27 mouse cellular contexts compared by ENCODE assay signal in genomic region chr1:60117721-60118455, GRCm38 (mm10). TPM values are rescaled to one million over a fixed set of nuclear protein-coding genes. Genes with fewer than 3 reads are reported as not detected.
DNase-seq lines count a peak whose midpoint lies in the region; ATAC-seq and TF ChIP-seq lines count a peak whose summit lies in the region.
"Had no signal": no experiment of that assay in that cellular context is flagged by ENCODE, and none has a peak within 500 bp of the region (broad histone marks: within the 10 kb centered on the region; RNA-seq: fewer than 3 reads in every experiment).

No protein-coding gene starts in this region.

- no peaks in the 10 kb centered on the region for H3K9me3 ChIP-seq in kidney, postnatal 0 days (replicated peaks; ENCODE audit: low read length)
- H3K9me3 ChIP-seq in hindbrain, embryonic 13.5 days = 0 out of 2 replicates have a peak, but pooled peaks cover 4% of the 10 kb centered on the region
- H3K9me3 ChIP-seq: embryonic facial prominence, embryonic 12.5 days; hindbrain, embryonic 15.5 days; limb, embryonic 13.5 days; lung, embryonic 15.5 days; neural tube, embryonic 12.5 days had no signal

- H3K4me2 ChIP-seq in kidney, postnatal 0 days (ENCODE audit: low read length) = no peak overlapping the region
- no peak overlapping the region for H3K4me2 ChIP-seq in hindbrain, embryonic 13.5 days
- H3K4me2 ChIP-seq: embryonic facial prominence, embryonic 12.5 days; heart, embryonic 13.5 days; hindbrain, embryonic 15.5 days; limb, embryonic 13.5 days; liver, embryonic 11.5 days; lung, embryonic 15.5 days; midbrain, embryonic 12.5 days; neural tube, embryonic 12.5 days had no signal

- 33% methylated on average over 7 of the region's 7 CpGs for WGBS in kidney, postnatal 0 days
- WGBS in thymus, adult 2 months = 97% methylated on average over 7 of the region's 7 CpGs
- 83% methylated on average over 7 of the region's 7 CpGs for WGBS in hindbrain, embryonic 13.5 days

- TF ChIP-seq CTCF in kidney, postnatal 0 days (IDR thresholded peaks at IDR 0.05; ENCODE audit: low read depth) = no peak
- no peak for TF ChIP-seq CTCF in thymus, adult 2 months (IDR thresholded peaks at IDR 0.05; ENCODE audit: borderline replicate concordance, control insufficient read depth, extremely low read depth, insufficient read depth, low read length, poor library complexity)

- no peak overlapping the region for H3K9ac ChIP-seq in kidney, postnatal 0 days (ENCODE audit: low read depth, low read length)
- H3K9ac ChIP-seq in hindbrain, embryonic 13.5 days = no peak overlapping the region
- H3K9ac ChIP-seq: embryonic facial prominence, embryonic 12.5 days; heart, embryonic 13.5 days; hindbrain, embryonic 15.5 days; limb, embryonic 13.5 days; lung, embryonic 15.5 days; midbrain, embryonic 12.5 days; neural tube, embryonic 12.5 days had no signal

- no peaks in the 10 kb centered on the region for H3K4me1 ChIP-seq in kidney, postnatal 0 days (replicated peaks; ENCODE audit: insufficient read depth, low read length)
- H3K4me1 ChIP-seq in thymus, adult 2 months (replicated peaks; ENCODE audit: control insufficient read depth, insufficient read depth, low read length) = no peaks in the 10 kb centered on the region
- H3K4me1 ChIP-seq in hindbrain, embryonic 13.5 days (replicated peaks) = no peaks in the 10 kb centered on the region
- H3K4me1 ChIP-seq: embryonic facial prominence, embryonic 12.5 days; heart, embryonic 13.5 days; hindbrain, embryonic 15.5 days; limb, embryonic 13.5 days; lung, embryonic 15.5 days; midbrain, embryonic 12.5 days; neural tube, embryonic 12.5 days had no signal

- TF ChIP-seq POLR2A in thymus, adult 2 months (IDR thresholded peaks at IDR 0.05; ENCODE audit: control insufficient read depth, extremely low read depth, insufficient read depth, low read length, poor library complexity) = no peak

- no peak overlapping the region for H3K4me3 ChIP-seq in kidney, postnatal 0 days (replicated peaks; ENCODE audit: low read depth, low read length)
- no peak overlapping the region for H3K4me3 ChIP-seq in thymus, adult 2 months (ENCODE audit: control insufficient read depth, insufficient read depth, low read length)
- no peak overlapping the region for H3K4me3 ChIP-seq in hindbrain, embryonic 13.5 days
- H3K4me3 ChIP-seq: embryonic facial prominence, embryonic 12.5 days; heart, embryonic 13.5 days; hindbrain, embryonic 15.5 days; limb, embryonic 13.5 days; lung, embryonic 15.5 days; midbrain, embryonic 12.5 days; myocyte; neural tube, embryonic 12.5 days had no signal

- no peaks in the 10 kb centered on the region for H3K36me3 ChIP-seq in kidney, postnatal 0 days (ENCODE audit: insufficient read depth, low read length)
- no peaks in the 10 kb centered on the region for H3K36me3 ChIP-seq in thymus, adult 2 months (ENCODE audit: control insufficient read depth, insufficient read depth, low read length)
- peaks cover 26% of the 10 kb centered on the region for H3K36me3 ChIP-seq in hindbrain, embryonic 13.5 days
- H3K36me3 ChIP-seq: lung, embryonic 15.5 days had no signal

- peak; percentile 63; the same call in 1 of the 2 replicates for ATAC-seq in kidney, postnatal 0 days (replicated peaks; ENCODE audit: low FRiP score, low read depth)
- ATAC-seq in hindbrain, embryonic 13.5 days (ENCODE audit: low FRiP score) = no peak
- ATAC-seq: activated CD4-positive, CD25-positive, alpha-beta regulatory T cell, adult 4 months; CD4-positive, CD25-positive, alpha-beta regulatory T cell, adult 4 months; forebrain, embryonic 14.5 days; inflammation-experienced regulatory T-cells, adult 6 months had no signal

- no peak overlapping the region for H3K27ac ChIP-seq in kidney, postnatal 0 days
- H3K27ac ChIP-seq in thymus, adult 2 months (ENCODE audit: control insufficient read depth, insufficient read depth, low read length) = no peak overlapping the region
- H3K27ac ChIP-seq in hindbrain, embryonic 13.5 days = no peak overlapping the region
- H3K27ac ChIP-seq: embryonic facial prominence, embryonic 12.5 days; heart, embryonic 13.5 days; hindbrain, embryonic 15.5 days; limb, embryonic 13.5 days; lung, embryonic 15.5 days; midbrain, embryonic 12.5 days; neural tube, embryonic 12.5 days had no signal

- peak; percentile 9 for DNase-seq in embryo, embryonic 10 days (ENCODE audit: low spot score)
- DNase-seq in embryo, embryonic 9.5 days (ENCODE audit: extremely low spot score) = no peak
- DNase-seq in kidney, postnatal 0 days (ENCODE audit: low spot score) = peak; percentile 68
- DNase-seq in kidney, adult 18-20 months = no peak
- peak; percentile 62 for DNase-seq in adrenal gland, postnatal 14 days
- DNase-seq in thymus, adult 2 months = no peak
- DNase-seq: cerebellum, adult 18-20 months; cerebellum, postnatal 10 days; gastrocnemius, postnatal 25 days; heart, postnatal 10 days; kidney, adult 11 months; kidney, postnatal 4 days; thymus, postnatal 14 days had no signal

- H3K27me3 ChIP-seq in kidney, postnatal 0 days (ENCODE audit: insufficient read depth, low read length) = no peaks in the 10 kb centered on the region
- H3K27me3 ChIP-seq in thymus, adult 2 months (ENCODE audit: control insufficient read depth, insufficient read depth, low read length) = no peaks in the 10 kb centered on the region
- H3K27me3 ChIP-seq in hindbrain, embryonic 13.5 days = no peaks in the 10 kb centered on the region
- H3K27me3 ChIP-seq: embryonic facial prominence, embryonic 12.5 days; heart, embryonic 13.5 days; hindbrain, embryonic 15.5 days; limb, embryonic 13.5 days; lung, embryonic 15.5 days; midbrain, embryonic 12.5 days; neural tube, embryonic 12.5 days had no signal

RNA-seq across cellular contexts. Expression of gene Wdr12, which starts 19.4 kb away (rescaled TPM):
- 44.9 and 47.9 TPM in 2 replicates for polyA plus RNA-seq in kidney, postnatal 0 days (2015; fragmentation: Nextera tagmentation; extraction: Ambion mirVana)
- total RNA-seq in adrenal gland, postnatal 14 days (2021) = 18.5 and 25.7 TPM in 2 replicates
- 21.9 and 24.2 TPM in 2 replicates for polyA plus RNA-seq in thymus, adult 2 months (2012; rRNA removed)
- 45.7 and 48.7 TPM in 2 replicates for polyA plus RNA-seq in hindbrain, embryonic 13.5 days (2015; fragmentation: Nextera tagmentation; extraction: Ambion mirVana)

RNA-seq across cellular contexts. Expression of gene Carf, which starts 19.8 kb away (rescaled TPM):
- polyA plus RNA-seq in kidney, postnatal 0 days (2015; fragmentation: Nextera tagmentation; extraction: Ambion mirVana) = 4.6 and 4.9 TPM in 2 replicates
- 12.0 and 16.0 TPM in 2 replicates for total RNA-seq in adrenal gland, postnatal 14 days (2021)
- polyA plus RNA-seq in thymus, adult 2 months (2012; rRNA removed) = 4.7 and 4.8 TPM in 2 replicates
- 7.6 and 8.9 TPM in 2 replicates for polyA plus RNA-seq in hindbrain, embryonic 13.5 days (2015; fragmentation: Nextera tagmentation; extraction: Ambion mirVana)

Comparison
In these comparisons a context has a peak if more than half of its experiments do, and no peak if none do; other contexts are left out.
1. DNase-seq: peak in embryo, embryonic 10 days (single experiment), kidney, postnatal 0 days (single experiment) and adrenal gland, postnatal 14 days (single experiment); none in embryo, embryonic 9.5 days (single experiment), kidney, adult 18-20 months (single experiment) and thymus, adult 2 months (single experiment).